Mouse (Mus musculus) midbrain, embryonic 16.5 days (tissue): Measurements from ENCODE around the gene Klk4. TPM values are rescaled to one million over a fixed set of nuclear protein-coding genes. Genes with fewer than 3 reads are reported as not detected.

ENCODE experiments used
- ATAC-seq: fragments of 200-750 bp; cut with Nextera tagmentation; 2 replicates; pipeline ENCODE4 v1.8.0; 2017; ENCODE audit warnings: moderate TSS enrichment
- H3K27ac ChIP-seq: fragments of 300-500 bp; sonication (generic); 2 replicates; pipeline ENCODE4 v1.5.1; 2014; ENCODE audit warnings: mild to moderate bottlenecking, low read length, mixed read lengths
- H3K27me3 ChIP-seq: fragments of 300-500 bp; sonication (generic); 2 replicates; pipeline ENCODE4 v1.6.1; 2014; ENCODE audit warnings: low read depth, low read length, mixed read lengths; ENCODE audit not compliant: control insufficient read depth, insufficient read depth
- H3K36me3 ChIP-seq: fragments of 300-500 bp; sonication (generic); 2 replicates; pipeline ENCODE4 v1.6.1; 2014; ENCODE audit warnings: mild to moderate bottlenecking, low read length, moderate library complexity, mixed read lengths; ENCODE audit not compliant: control insufficient read depth, insufficient read depth
- H3K4me1 ChIP-seq: fragments of 300-500 bp; sonication (generic); 2 replicates; pipeline ENCODE4 v1.6.1; 2014; ENCODE audit warnings: mild to moderate bottlenecking, low read length, mixed read lengths; ENCODE audit not compliant: control insufficient read depth, insufficient read depth
- H3K4me2 ChIP-seq: fragments of 300-500 bp; sonication (generic); 2 replicates; pipeline ENCODE4 v1.6.1; 2014; ENCODE audit warnings: mild to moderate bottlenecking, low read length, mixed read lengths
- H3K4me3 ChIP-seq: fragments of 300-500 bp; sonication (generic); 2 replicates; pipeline ENCODE4 v1.5.1; 2014; ENCODE audit warnings: low read depth, mild to moderate bottlenecking, low read length, moderate library complexity, mixed read lengths
- H3K9ac ChIP-seq: fragments of 300-500 bp; sonication (generic); 2 replicates; pipeline ENCODE4 v1.6.1; 2014; ENCODE audit warnings: low read depth, low read length, mixed read lengths
- H3K9me3 ChIP-seq: fragments of 300-500 bp; sonication (generic); replicated peaks from 2 replicates; pipeline ENCODE4 v1.6.1; 2014; ENCODE audit warnings: mild to moderate bottlenecking, low read length, mixed read lengths; ENCODE audit not compliant: control insufficient read depth, poor library complexity, severe bottlenecking
- WGBS: fragments of 180-500 bp; shearing (Covaris S2); extraction: QIAGEN DNeasy Blood & Tissue Kit; methylation state at CpG from one replicate; pipeline ENCODE4 v1.1.7; 2014; 5-methylcytosine and 5-hydroxymethylcytosine counted together
- polyA plus RNA-seq: library from polyadenylated mRNA; unstranded; fragments of >200 nt; fragmentation: Nextera tagmentation; extraction: Ambion mirVana; gene quantifications from 2 replicates; pipeline ENCODE4 v1.2.1, GENCODE M21; 2015

Gene Klk4
- polyA plus RNA-seq, 1 experiment from 2014 or later: 0.39 TPM

- Histone ChIP-seq H3K36me3 (no peaks in the 10 kb centered on the region), H3K4me2 (no peak overlapping the region), H3K9ac (no peak overlapping the region), H3K27ac (no peak overlapping the region), H3K27me3 (no peaks in the 10 kb centered on the region), H3K4me3 (no peak overlapping the region), H3K4me1 (no peaks in the 10 kb centered on the region), H3K9me3 (no peaks in the 10 kb centered on the region)
- ATAC-seq: no peak
- WGBS: 65% methylated on average over 3 of the region's 3 CpGs
Measured at GRCm38 (mm10) chr7:43891788-43892187, 10.8 kb downstream of the Klk4 start.

- H3K4me2 ChIP-seq: no peak overlapping the region
- no peaks in the 10 kb centered on the region for H3K9me3 ChIP-seq
- no peaks in the 10 kb centered on the region for H3K4me1 ChIP-seq
- no peak overlapping the region for H3K4me3 ChIP-seq
- no peak overlapping the region for H3K27ac ChIP-seq
- H3K9ac ChIP-seq: no peak overlapping the region
- 19% methylated on average over 1 of the region's 1 CpGs for WGBS
- peak; percentile 97 for ATAC-seq
- H3K27me3 ChIP-seq: no peaks in the 10 kb centered on the region
- no peaks in the 10 kb centered on the region for H3K36me3 ChIP-seq
Measured at GRCm38 (mm10) chr7:43894836-43895235, 13.9 kb downstream of the Klk4 start.

GRCm38 (mm10) chr7:43914821-43915220 lies 33.9 kb downstream of the Klk4 start:
- no peak overlapping the region for H3K4me3 ChIP-seq
- WGBS: 74% methylated on average over 9 of the region's 9 CpGs
- no peak for ATAC-seq
- no peaks in the 10 kb centered on the region for H3K9me3 ChIP-seq
- H3K36me3 ChIP-seq: no peaks in the 10 kb centered on the region
- H3K27me3 ChIP-seq: no peaks in the 10 kb centered on the region
- no peak overlapping the region for H3K27ac ChIP-seq
- H3K9ac ChIP-seq: no peak overlapping the region
- H3K4me1 ChIP-seq: no peaks in the 10 kb centered on the region
- H3K4me2 ChIP-seq: no peak overlapping the region

GRCm38 (mm10) chr7:43918426-43918825 lies 37.5 kb downstream of the Klk4 start:
- no peak for ATAC-seq
- H3K9ac ChIP-seq: no peak overlapping the region
- H3K4me1 ChIP-seq: no peaks in the 10 kb centered on the region
- no peak overlapping the region for H3K27ac ChIP-seq
- H3K9me3 ChIP-seq: no peaks in the 10 kb centered on the region
- no peaks in the 10 kb centered on the region for H3K27me3 ChIP-seq
- WGBS: 92% methylated on average over 13 of the region's 13 CpGs
- H3K4me2 ChIP-seq: no peak overlapping the region
- H3K4me3 ChIP-seq: no peak overlapping the region
- no peaks in the 10 kb centered on the region for H3K36me3 ChIP-seq

GRCm38 (mm10) chr7:43918871-43919270 lies 37.9 kb downstream of the Klk4 start:
- no peaks in the 10 kb centered on the region for H3K4me1 ChIP-seq
- no peak overlapping the region for H3K4me3 ChIP-seq
- H3K4me2 ChIP-seq: no peak overlapping the region
- no peak overlapping the region for H3K27ac ChIP-seq
- H3K36me3 ChIP-seq: no peaks in the 10 kb centered on the region
- 79% methylated on average over 8 of the region's 8 CpGs for WGBS
- H3K9me3 ChIP-seq: no peaks in the 10 kb centered on the region
- ATAC-seq: no peak
- no peak overlapping the region for H3K9ac ChIP-seq
- H3K27me3 ChIP-seq: no peaks in the 10 kb centered on the region

- no peak overlapping the region for H3K4me3 ChIP-seq
- no peaks in the 10 kb centered on the region for H3K27me3 ChIP-seq
- H3K4me2 ChIP-seq: no peak overlapping the region
- no peaks in the 10 kb centered on the region for H3K9me3 ChIP-seq
- WGBS: 36% methylated on average over 14 of the region's 14 CpGs
- H3K27ac ChIP-seq: no peak overlapping the region
- peak; percentile 95 for ATAC-seq
- H3K4me1 ChIP-seq: no peaks in the 10 kb centered on the region
- no peaks in the 10 kb centered on the region for H3K36me3 ChIP-seq
- no peak overlapping the region for H3K9ac ChIP-seq
Measured at GRCm38 (mm10) chr7:43919559-43920451, 38.8 kb downstream of the Klk4 start.

- Histone ChIP-seq H3K36me3 (no peaks in the 10 kb centered on the region), H3K4me1 (no peaks in the 10 kb centered on the region), H3K4me2 (no peak overlapping the region), H3K27me3 (no peaks in the 10 kb centered on the region), H3K9me3 (no peaks in the 10 kb centered on the region), H3K27ac (no peak overlapping the region), H3K9ac (no peak overlapping the region), H3K4me3 (no peak overlapping the region)
- WGBS: 91% methylated on average over 3 of the region's 3 CpGs
- ATAC-seq: peak; percentile 30; the same call in 1 of the 2 replicates
Measured at GRCm38 (mm10) chr7:43920582-43920981, 39.6 kb downstream of the Klk4 start.

GRCm38 (mm10) chr7:43921087-43921486 lies 40.1 kb downstream of the Klk4 start:
- ATAC-seq: no peak
- Histone ChIP-seq H3K9ac (no peak overlapping the region), H3K4me2 (no peak overlapping the region), H3K27me3 (no peaks in the 10 kb centered on the region), H3K4me3 (no peak overlapping the region), H3K9me3 (no peaks in the 10 kb centered on the region), H3K36me3 (no peaks in the 10 kb centered on the region), H3K27ac (no peak overlapping the region), H3K4me1 (no peaks in the 10 kb centered on the region)
- WGBS: 94% methylated on average over 6 of the region's 6 CpGs

- no peaks in the 10 kb centered on the region for H3K27me3 ChIP-seq
- 80% methylated on average over 2 of the region's 2 CpGs for WGBS
Measured at GRCm38 (mm10) chr7:43921941-43922340, 41.0 kb downstream of the Klk4 start.

More at GRCm38 (mm10) chr7:43921941-43922340, 41.0 kb downstream of the Klk4 start:
- H3K36me3 ChIP-seq: no peaks in the 10 kb centered on the region
- no peak overlapping the region for H3K9ac ChIP-seq
- ATAC-seq: no peak
- H3K4me2 ChIP-seq: no peak overlapping the region
- no peak overlapping the region for H3K4me3 ChIP-seq
- H3K9me3 ChIP-seq: no peaks in the 10 kb centered on the region
- no peak overlapping the region for H3K27ac ChIP-seq
- H3K4me1 ChIP-seq: no peaks in the 10 kb centered on the region
